Mouse (Mus musculus): ENCODE measurements around the gene Ccr1. TPM values are rescaled to one million over a fixed set of nuclear protein-coding genes. Genes with fewer than 3 reads are reported as not detected.
"Not testable (repeated sequence)": the region's sequence is repeated elsewhere in the genome, so short reads cannot be mapped to it uniquely, and the experiment has no call there.

Ccr1 gene
- polyA plus RNA-seq, 1 experiment from 2014 or later: 2.8 TPM

GRCm38 (mm10) chr9:123928759-123929246 is 39.7 kb downstream of the Ccr1 start:
- H3K36me3 ChIP-seq (ENCODE audit: insufficient read depth, low read length): no peaks in the 10 kb centered on the region
- no peaks in the 10 kb centered on the region; the same call in 1 of the 2 replicates for H3K4me1 ChIP-seq (replicated peaks; ENCODE audit: insufficient read depth, low read length)
- H3K4me2 ChIP-seq (ENCODE audit: low read length): peak overlapping the region; percentile 8; the same call in 1 of the 2 replicates
- ATAC-seq (replicated peaks; ENCODE audit: low FRiP score, low read depth) (no peak), DNase-seq (ENCODE audit: low spot score) (peak; percentile 63)
- no peak overlapping the region for H3K27ac ChIP-seq
- no peak overlapping the region for H3K4me3 ChIP-seq (replicated peaks; ENCODE audit: low read depth, low read length)
- TF ChIP-seq CTCF (IDR thresholded peaks at IDR 0.05; ENCODE audit: low read depth): peak; percentile 35; the same call in 1 of the 2 replicates
- no peak overlapping the region for H3K9ac ChIP-seq (ENCODE audit: low read depth, low read length)
- H3K9me3 ChIP-seq (replicated peaks; ENCODE audit: low read length): no peaks in the 10 kb centered on the region
- WGBS: 20% methylated on average over 8 of the region's 8 CpGs
- H3K27me3 ChIP-seq (ENCODE audit: insufficient read depth, low read length): no peaks in the 10 kb centered on the region

GRCm38 (mm10) chr9:123928118-123928758 is 40.3 kb downstream of the Ccr1 start:
- Histone ChIP-seq H3K9ac (ENCODE audit: low read depth, low read length) (no peak overlapping the region), H3K27ac (no peak overlapping the region), H3K4me1 (replicated peaks; ENCODE audit: insufficient read depth, low read length) (no peaks in the 10 kb centered on the region; the same call in 1 of the 2 replicates), H3K4me2 (ENCODE audit: low read length) (no peak overlapping the region), H3K4me3 (replicated peaks; ENCODE audit: low read depth, low read length) (no peak overlapping the region), H3K36me3 (ENCODE audit: insufficient read depth, low read length) (no peaks in the 10 kb centered on the region), H3K9me3 (replicated peaks; ENCODE audit: low read length) (no peaks in the 10 kb centered on the region), H3K27me3 (ENCODE audit: insufficient read depth, low read length) (no peaks in the 10 kb centered on the region)
- 63% methylated on average over 12 of the region's 12 CpGs for WGBS
- no peak for TF ChIP-seq CTCF (IDR thresholded peaks at IDR 0.05; ENCODE audit: low read depth)
- no peak for ATAC-seq (replicated peaks; ENCODE audit: low FRiP score, low read depth)
- DNase-seq (ENCODE audit: low spot score): no peak

GRCm38 (mm10) chr9:123927281-123927960 is 41.1 kb downstream of the Ccr1 start:
- Histone ChIP-seq H3K27ac (no peak overlapping the region), H3K4me2 (ENCODE audit: low read length) (no peak overlapping the region), H3K36me3 (ENCODE audit: insufficient read depth, low read length) (no peaks in the 10 kb centered on the region), H3K9me3 (replicated peaks; ENCODE audit: low read length) (no peaks in the 10 kb centered on the region), H3K4me3 (replicated peaks; ENCODE audit: low read depth, low read length) (no peak overlapping the region), H3K4me1 (replicated peaks; ENCODE audit: insufficient read depth, low read length) (no peaks in the 10 kb centered on the region; the same call in 1 of the 2 replicates), H3K9ac (ENCODE audit: low read depth, low read length) (no peak overlapping the region), H3K27me3 (ENCODE audit: insufficient read depth, low read length) (no peaks in the 10 kb centered on the region)
- no peak for ATAC-seq (replicated peaks; ENCODE audit: low FRiP score, low read depth)
- TF ChIP-seq CTCF (IDR thresholded peaks at IDR 0.05; ENCODE audit: low read depth): no peak
- 31% methylated on average over 16 of the region's 16 CpGs for WGBS
- DNase-seq (ENCODE audit: low spot score): peak; percentile 27

GRCm38 (mm10) chr9:123926041-123926440 is 42.5 kb downstream of the Ccr1 start:
- ATAC-seq (replicated peaks; ENCODE audit: low FRiP score, low read depth); H3K9me3 ChIP-seq (replicated peaks; ENCODE audit: low read length); H3K27ac ChIP-seq; H3K9ac ChIP-seq (ENCODE audit: low read depth, low read length); H3K36me3 ChIP-seq (ENCODE audit: insufficient read depth, low read length); H3K4me3 ChIP-seq (replicated peaks; ENCODE audit: low read depth, low read length); H3K4me1 ChIP-seq (replicated peaks; ENCODE audit: insufficient read depth, low read length); H3K27me3 ChIP-seq (ENCODE audit: insufficient read depth, low read length); H3K4me2 ChIP-seq (ENCODE audit: low read length): not testable (repeated sequence)
- DNase-seq (ENCODE audit: low spot score): peak; percentile 85
- TF ChIP-seq CTCF (IDR thresholded peaks at IDR 0.05; ENCODE audit: low read depth): peak; percentile 77
- WGBS: 3% methylated on average over 5 of the region's 5 CpGs

- DNase-seq (ENCODE audit: low spot score) (peak; percentile 38), ATAC-seq (replicated peaks; ENCODE audit: low FRiP score, low read depth) (peak; percentile 90)
- H3K36me3 ChIP-seq (ENCODE audit: insufficient read depth, low read length): no peaks in the 10 kb centered on the region
- 2% methylated on average over 44 of the region's 44 CpGs for WGBS
- H3K9me3 ChIP-seq (replicated peaks; ENCODE audit: low read length): no peaks in the 10 kb centered on the region
- peak overlapping the region; percentile 86 for H3K4me2 ChIP-seq (ENCODE audit: low read length)
- TF ChIP-seq CTCF (IDR thresholded peaks at IDR 0.05; ENCODE audit: low read depth): peak; percentile 81
- no peaks in the 10 kb centered on the region; the same call in 1 of the 2 replicates for H3K4me1 ChIP-seq (replicated peaks; ENCODE audit: insufficient read depth, low read length)
- no peaks in the 10 kb centered on the region for H3K27me3 ChIP-seq (ENCODE audit: insufficient read depth, low read length)
- peak overlapping the region; percentile 53 for H3K4me3 ChIP-seq (replicated peaks; ENCODE audit: low read depth, low read length)
- peak overlapping the region; percentile 71; the same call in 1 of the 2 replicates for H3K9ac ChIP-seq (ENCODE audit: low read depth, low read length)
- H3K27ac ChIP-seq: peak overlapping the region; percentile 90
These were observed 43.2 kb downstream of the Ccr1 start for GRCm38 (mm10) chr9:123925101-123925946.

GRCm38 (mm10) chr9:123924589-123925066 is 43.9 kb downstream of the Ccr1 start:
- peak overlapping the region; percentile 86 for H3K4me2 ChIP-seq (ENCODE audit: low read length)
- peak overlapping the region; percentile 53 for H3K4me3 ChIP-seq (replicated peaks; ENCODE audit: low read depth, low read length)
- ATAC-seq (replicated peaks; ENCODE audit: low FRiP score, low read depth) (peak; percentile 85), DNase-seq (ENCODE audit: low spot score) (peak; percentile 94)
- TF ChIP-seq CTCF (IDR thresholded peaks at IDR 0.05; ENCODE audit: low read depth): no peak
- H3K9ac ChIP-seq (ENCODE audit: low read depth, low read length): peak overlapping the region; percentile 71
- no peaks in the 10 kb centered on the region for H3K36me3 ChIP-seq (ENCODE audit: insufficient read depth, low read length)
- H3K4me1 ChIP-seq (replicated peaks; ENCODE audit: insufficient read depth, low read length): no peaks in the 10 kb centered on the region; the same call in 1 of the 2 replicates
- no peaks in the 10 kb centered on the region for H3K9me3 ChIP-seq (replicated peaks; ENCODE audit: low read length)
- under 1% methylated on average over 39 of the region's 49 CpGs for WGBS
- H3K27me3 ChIP-seq (ENCODE audit: insufficient read depth, low read length): no peaks in the 10 kb centered on the region
- peak overlapping the region; percentile 90 for H3K27ac ChIP-seq
